Mouse (Mus musculus) midbrain, embryonic 15.5 days (tissue): Measurements from ENCODE around the gene Baz2b. TPM values are rescaled to one million over a fixed set of nuclear protein-coding genes. Genes with fewer than 3 reads are reported as not detected.

Experiments used
- polyA plus RNA-seq: library from polyadenylated mRNA; unstranded; fragments of >200 nt; fragmentation: Nextera tagmentation; extraction: Ambion mirVana; gene quantifications from 2 replicates; pipeline ENCODE4 v1.2.1, GENCODE M21; 2015

Baz2b gene
- polyA plus RNA-seq, 1 experiment from 2014 or later = 86.7 TPM

Other genes with a start within 250 kb of the Baz2b start
- gene March7, start within 50 bp of the Baz2b start, polyA plus RNA-seq = 89.7 and 95.1 TPM in 2 replicates
- 12.0 and 12.9 TPM in 2 replicates for gene Cd302, start 74.6 kb upstream of the Baz2b start, polyA plus RNA-seq
- 0.97 and 1.1 TPM in 2 replicates for gene Ly75, start 173.5 kb upstream of the Baz2b start, polyA plus RNA-seq